Mouse (Mus musculus) right cerebral cortex, postnatal 14 days (tissue): ENCODE measurements at regions not wholly inside any gene's neighbourhood (a gene's known extent, or its start where the extent isn't known, plus 50 kb on each side); places are given as distances from the start of the nearest gene placed in this dataset.
A peak's percentile ranks its signal among the peaks of the same experiment; 100 is the strongest.

Source experiments
- DNase-seq: peaks from one replicate; pipeline ENCODE4 v3.0.0; 2022

DNA sequence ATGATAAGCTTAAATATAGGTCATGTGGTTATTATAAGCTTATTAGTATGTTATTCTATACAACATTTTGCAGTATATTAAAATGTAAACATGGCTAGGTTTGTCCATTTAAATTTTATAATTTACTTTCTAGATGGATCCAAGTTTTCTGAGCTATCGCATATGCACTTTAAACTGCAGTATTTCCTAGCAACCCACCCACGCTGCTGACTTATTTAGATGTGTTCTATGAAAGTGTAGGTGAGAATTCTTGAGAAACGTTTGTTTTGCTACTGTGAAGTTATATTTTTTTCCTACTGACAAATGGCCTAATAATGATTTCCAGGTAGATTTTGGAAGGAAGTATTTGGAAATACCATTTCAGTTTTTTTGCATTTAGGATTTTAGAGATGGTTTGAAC, 308.0 kb downstream of the Gbe1 start:
- DNase-seq = peak; percentile 11

DNA sequence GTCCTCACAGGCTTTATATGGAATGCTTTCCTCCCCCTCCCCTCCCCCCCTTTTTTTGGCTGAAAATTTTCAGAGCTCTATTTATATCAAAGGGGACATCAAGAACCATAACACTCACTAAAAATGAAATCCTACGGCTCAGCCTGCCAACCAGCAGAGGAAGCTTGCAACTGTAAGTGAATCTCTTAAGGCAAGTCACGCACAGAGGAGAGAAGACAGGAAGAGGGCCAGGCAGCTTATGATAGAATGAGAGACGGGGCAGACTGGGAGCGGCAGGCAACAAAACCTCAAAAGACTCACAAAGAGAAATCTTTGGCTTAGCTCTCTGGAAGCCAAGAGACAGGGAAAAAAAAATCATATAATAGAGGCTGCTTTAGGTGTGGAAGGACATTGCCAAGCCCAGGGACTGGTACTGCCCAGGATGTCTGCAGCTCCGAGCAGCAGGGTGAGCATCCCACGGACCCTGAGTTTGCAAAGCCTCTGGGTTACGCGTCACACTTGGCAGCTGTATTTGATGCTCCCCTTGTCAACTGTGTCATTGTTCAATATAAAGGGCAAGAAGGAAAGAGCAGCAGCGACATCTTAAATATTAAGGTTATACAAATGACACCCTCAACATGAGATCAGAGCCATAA, 330.0 kb downstream of the Gbe1 start:
- DNase-seq = peak; percentile 15

- DNase-seq = no peak
Measured at GRCm38 (mm10) chr16:70644695-70645279, 331.0 kb downstream of the Gbe1 start.

GRCm38 (mm10) chr16:70654429-70655081, 340.8 kb downstream of the Gbe1 start:
- no peak for DNase-seq

DNA sequence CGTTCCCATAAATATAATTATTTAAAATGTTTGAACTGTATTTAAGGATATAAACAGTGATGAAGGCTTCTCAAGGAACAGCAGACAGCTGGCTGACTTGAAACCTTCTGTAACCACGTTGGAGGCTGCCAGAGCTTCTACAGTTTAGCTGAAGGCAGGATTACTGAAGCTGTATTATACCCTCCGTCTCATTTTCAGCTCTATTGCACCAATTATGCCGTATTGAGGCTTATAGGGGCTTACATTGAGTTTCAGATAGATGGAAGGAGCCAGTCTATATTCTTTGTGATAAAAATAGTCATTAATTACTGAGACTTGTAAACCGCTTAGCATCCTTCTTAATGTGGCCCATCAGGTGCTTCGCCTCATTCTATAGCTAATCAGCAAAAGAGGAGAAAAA, 376.1 kb downstream of the Gbe1 start:
- no peak for DNase-seq

DNA sequence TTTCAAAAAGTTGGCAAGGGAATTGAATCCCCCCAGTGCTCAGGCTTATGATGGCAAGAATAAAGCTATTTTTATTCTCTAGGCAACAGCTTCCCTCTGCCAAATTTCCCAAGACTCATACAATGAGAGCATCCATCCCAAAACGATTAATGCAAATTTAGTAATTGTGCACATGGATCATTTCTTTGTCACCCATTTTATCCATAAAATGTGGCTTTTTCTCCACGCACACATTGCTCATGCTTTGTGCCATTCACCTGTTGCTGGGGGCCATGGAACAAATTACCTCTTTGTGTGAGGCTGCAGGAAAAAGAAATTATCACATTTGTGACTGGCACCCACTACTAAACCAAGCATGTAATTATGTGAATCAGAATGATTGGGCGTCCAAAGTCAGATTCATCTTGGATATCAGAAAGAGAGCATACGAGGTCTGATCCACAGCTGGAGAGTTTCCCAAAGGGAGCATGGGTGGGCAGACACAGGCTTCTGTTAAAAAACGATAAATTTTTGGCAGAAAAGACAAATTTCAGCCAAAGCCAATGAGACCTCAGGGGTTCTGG, 411.1 kb downstream of the Gbe1 start:
- DNase-seq = no peak

- DNase-seq = no peak
Measured at GRCm38 (mm10) chr16:70725291-70725801, 411.6 kb downstream of the Gbe1 start.

DNA sequence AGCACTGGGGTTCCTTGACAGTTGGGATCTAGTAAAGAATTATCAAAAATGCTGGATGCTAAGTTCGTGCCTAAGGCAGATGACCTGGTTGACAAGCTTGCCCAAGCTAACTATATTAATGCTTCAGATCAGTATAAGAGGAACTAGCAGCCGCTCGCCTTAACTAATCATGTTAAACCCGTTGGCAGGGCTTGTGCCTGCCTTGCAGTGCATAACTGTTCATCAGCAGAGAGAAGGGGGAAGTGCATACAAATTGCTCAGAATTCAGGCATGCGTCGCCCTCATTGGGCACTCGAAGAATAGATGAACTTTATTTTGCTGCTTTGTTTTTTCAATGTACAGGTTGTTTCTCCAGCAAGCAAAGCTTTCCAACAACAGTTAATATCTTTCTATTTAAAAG, 419.3 kb downstream of the Gbe1 start:
- no peak for DNase-seq

DNA sequence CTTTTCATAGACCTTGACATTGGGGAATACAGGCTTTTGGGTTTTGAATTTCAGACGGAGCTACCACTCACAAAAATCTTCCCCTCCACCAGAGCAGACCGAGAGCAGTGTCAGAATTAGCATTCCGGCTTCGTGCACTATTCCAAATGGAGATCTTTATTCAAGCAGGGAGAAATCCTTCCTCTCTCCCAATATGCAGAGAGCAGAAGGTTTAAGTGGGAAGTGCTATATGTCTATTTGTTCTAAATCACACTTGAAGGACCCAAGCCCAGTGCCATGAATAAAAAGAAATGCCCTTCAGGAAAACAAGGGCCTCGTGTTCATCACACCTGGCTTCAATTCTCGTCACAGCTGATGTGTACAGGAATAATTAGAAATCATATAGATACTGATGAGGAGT, 426.3 kb downstream of the Gbe1 start:
- DNase-seq = no peak

DNA sequence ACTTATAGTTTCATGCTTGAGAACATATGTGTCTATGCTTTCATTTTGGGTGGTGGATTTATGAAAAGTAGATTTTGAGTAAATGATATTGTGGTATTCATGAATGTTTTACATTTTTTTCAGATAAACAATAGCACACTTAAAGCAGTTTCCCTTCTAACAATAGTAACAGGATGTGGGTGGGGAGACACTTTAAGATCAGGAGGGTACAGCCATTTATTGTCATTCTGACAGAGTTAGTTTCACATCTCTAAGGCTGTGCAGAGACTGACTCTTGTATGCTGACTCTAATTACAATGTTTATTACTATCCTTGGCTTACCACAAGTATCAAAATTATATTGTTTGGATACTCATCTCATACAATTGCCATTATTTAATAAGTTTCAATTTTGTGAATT, 440.5 kb downstream of the Gbe1 start:
- DNase-seq = no peak

- DNase-seq = no peak
Measured at GRCm38 (mm10) chr16:70798061-70798460, 484.3 kb downstream of the Gbe1 start.

- DNase-seq = no peak
Measured at GRCm38 (mm10) chr16:70803549-70803948, 489.8 kb downstream of the Gbe1 start.

- no peak for DNase-seq
Measured at GRCm38 (mm10) chr16:70825910-70826309, 512.2 kb downstream of the Gbe1 start.

DNA sequence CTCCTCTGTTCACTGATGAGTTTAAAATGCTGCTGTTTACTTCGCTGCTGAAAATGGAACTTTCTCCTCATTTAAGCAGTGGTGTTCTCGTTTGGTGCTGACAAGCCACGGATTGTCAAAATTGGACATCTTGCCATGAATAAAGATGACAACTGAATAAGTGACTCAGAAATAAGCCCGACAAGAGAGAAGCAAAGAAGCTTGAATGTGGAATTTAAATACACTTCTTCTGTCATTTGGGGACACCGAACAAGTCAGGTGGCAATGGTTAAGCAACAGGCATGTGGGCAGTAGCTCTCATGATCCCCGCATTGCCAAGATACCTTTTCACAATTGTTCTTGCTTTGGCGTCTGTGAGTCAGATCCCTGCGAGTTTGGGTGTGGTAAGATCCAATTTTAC, 521.3 kb downstream of the Gbe1 start:
- no peak for DNase-seq

GRCm38 (mm10) chr16:70838139-70838538, 524.4 kb downstream of the Gbe1 start:
- DNase-seq = no peak

DNA sequence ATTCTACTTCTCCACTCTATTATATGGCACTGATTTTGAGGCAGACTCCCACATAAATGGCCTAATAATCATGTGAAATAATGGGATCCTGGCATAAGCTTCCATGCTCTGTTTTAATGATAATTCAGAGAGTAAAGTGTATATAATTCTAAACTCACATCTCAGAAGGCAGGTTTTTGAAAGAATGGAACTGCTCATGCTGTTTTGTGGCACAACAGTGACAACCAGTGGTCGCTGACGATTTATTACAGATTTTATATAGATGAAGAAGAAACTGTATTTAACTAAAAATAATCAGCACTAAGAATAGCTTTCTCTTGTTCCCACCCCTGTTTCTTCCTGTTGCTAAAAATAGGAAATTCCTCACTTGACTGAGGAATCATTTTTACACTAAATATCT, 554.5 kb downstream of the Gbe1 start:
- peak; percentile 17 for DNase-seq

DNA sequence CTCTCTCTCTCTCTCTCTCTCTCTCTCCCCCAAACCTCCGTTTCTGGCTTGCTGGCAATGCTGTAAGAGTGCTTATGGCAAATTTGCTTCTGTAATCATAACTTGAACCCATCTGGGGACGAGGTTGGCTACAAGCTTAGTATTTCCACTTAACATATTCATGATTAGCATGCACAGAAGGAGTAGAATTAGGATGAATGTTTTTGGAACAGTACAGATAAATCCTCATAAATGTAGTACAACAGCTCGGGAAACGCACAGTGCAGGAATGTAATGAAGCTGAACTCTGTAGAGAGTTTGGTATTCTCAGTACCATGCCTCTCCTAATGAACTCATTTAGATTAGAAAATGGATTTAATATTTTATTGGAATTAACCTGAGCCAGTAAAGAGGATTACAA, 555.5 kb downstream of the Gbe1 start:
- no peak for DNase-seq

DNA sequence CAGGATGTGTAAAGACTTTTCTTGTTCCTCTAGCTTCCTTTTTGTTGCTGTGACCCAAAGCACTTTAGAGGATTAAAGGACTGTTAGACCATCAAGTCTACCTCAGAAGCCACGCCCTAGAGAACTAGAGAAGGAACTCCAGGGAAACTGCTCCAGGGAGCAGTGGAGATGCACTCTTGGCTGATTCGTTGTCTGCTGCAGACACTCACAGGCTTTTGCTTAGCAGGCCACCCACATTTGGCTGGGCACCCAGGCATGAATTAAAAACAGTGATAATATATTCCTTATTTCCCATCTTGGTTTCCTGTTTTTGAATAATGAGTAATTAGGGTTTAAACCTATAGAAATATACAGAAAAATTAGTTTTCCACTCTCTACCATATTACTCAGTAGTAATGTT, 560.3 kb downstream of the Gbe1 start:
- DNase-seq = peak; percentile 8

DNA sequence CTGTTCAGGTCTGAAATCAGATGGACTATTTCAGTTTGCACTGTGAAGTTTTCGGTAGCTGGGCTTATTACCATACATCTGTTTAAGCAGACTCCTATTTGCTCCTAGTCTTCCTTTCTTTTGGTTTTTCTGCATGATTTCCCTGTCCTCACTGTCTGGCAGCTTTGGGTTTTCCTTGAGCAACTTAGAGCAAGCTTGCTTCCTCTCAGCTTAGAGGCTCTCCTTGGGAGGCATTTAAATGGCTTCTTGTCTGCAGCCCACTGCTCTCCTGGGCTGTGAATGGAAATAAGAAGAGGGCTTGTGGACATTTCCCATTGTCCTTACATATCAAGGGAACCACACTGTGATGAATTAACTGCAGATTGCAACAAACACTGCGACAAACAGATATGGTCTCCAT, 566.9 kb downstream of the Gbe1 start:
- DNase-seq = no peak

- DNase-seq = peak; percentile 4
Measured at GRCm38 (mm10) chr16:70881098-70881850, 567.5 kb downstream of the Gbe1 start.

- DNase-seq = no peak
Measured at GRCm38 (mm10) chr16:70900085-70900484, 586.3 kb downstream of the Gbe1 start.

DNA sequence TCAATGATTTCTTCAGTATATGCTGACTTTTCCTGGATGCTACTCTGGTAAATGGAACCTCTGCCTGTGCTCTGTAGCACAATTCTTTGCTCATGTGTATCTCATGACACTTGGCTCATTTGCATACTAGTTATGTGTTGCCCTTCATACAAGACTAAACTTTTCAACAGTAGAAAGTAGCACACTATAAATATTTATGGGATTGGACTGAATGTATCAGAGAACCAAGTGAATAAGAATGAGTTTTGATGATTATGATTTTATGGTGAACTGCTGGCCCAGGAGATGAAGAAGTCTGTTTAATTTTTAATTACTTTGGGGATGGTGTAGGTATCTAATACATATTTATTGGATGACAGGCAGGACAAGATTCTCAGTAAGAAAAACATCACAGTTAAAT, 606.3 kb downstream of the Gbe1 start:
- DNase-seq = no peak

DNA sequence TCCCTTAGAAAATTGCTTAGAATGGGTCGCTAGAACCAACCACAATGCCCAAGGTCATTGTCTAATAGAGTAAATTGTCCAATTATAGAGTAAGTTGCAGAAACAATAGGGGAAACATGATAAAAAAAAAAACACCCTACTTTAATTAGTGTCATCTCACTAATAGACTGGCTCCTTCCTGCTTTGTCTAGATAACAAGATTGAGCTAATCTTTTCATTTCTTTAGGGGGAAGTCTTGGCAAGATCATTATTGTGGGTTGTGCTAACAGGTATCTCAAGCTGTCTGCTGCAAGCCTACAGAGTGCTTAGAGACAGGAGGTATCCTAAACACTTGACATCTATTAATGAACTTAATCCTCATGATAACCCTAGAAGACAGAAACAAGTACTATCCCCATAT, 615.9 kb downstream of the Gbe1 start:
- no peak for DNase-seq
